Mouse (Mus musculus): ENCODE data around the gene Treml1.

GRCm38 (mm10) chr17:48392616-48393015, 32.9 kb downstream of the Treml1 start:
- no peak for TF ChIP-seq POLR2AphosphoS2 (IDR thresholded peaks at IDR 0.05; ENCODE audit: low read length)
- TF ChIP-seq MAFK (IDR thresholded peaks at IDR 0.05; ENCODE audit: borderline replicate concordance, low read depth, low read length): no peak
- no peak for TF ChIP-seq POLR2A (IDR thresholded peaks at IDR 0.05; ENCODE audit: control insufficient read depth in 1 of 2, insufficient read depth in 1 of 2, low read depth in 1 of 2, low read length in 2 of 2, poor library complexity in 1 of 2)
- TF ChIP-seq EP300 (IDR thresholded peaks at IDR 0.05; ENCODE audit: low read depth in 1 of 2, low read length in 2 of 2): no peak
- TF ChIP-seq CTCF (IDR thresholded peaks at IDR 0.05 in 2 of 3, conservative IDR thresholded peaks at IDR 0.05 in 1 of 3; ENCODE audit: control insufficient read depth in 1 of 3, insufficient read depth in 1 of 3, low read depth in 2 of 3, low read length in 3 of 3, poor library complexity in 1 of 3, severe bottlenecking in 1 of 3): no peak
- no peak for TF ChIP-seq ZMIZ1 (IDR thresholded peaks at IDR 0.05; ENCODE audit: low read depth, low read length)
- TF ChIP-seq TBP (IDR thresholded peaks at IDR 0.05; ENCODE audit: low read depth, low read length): no peak
- TF ChIP-seq ZKSCAN1 (IDR thresholded peaks at IDR 0.05; ENCODE audit: low read depth, low read length): no peak
- TF ChIP-seq ETS1 (IDR thresholded peaks at IDR 0.05; ENCODE audit: low read depth, low read length): no peak
- no peak for TF ChIP-seq MYC (IDR thresholded peaks at IDR 0.05; ENCODE audit: low read depth, low read length)
- no peak for TF ChIP-seq TCF12 (IDR thresholded peaks at IDR 0.05; ENCODE audit: low read depth, low read length)
- no peak for TF ChIP-seq KAT2A (conservative IDR thresholded peaks at IDR 0.05; ENCODE audit: low read depth, low read length)
- no peak for TF ChIP-seq MAX (IDR thresholded peaks at IDR 0.05; ENCODE audit: low read length)
- TF ChIP-seq MAZ (IDR thresholded peaks at IDR 0.05; ENCODE audit: low read depth, low read length): no peak

Measured in MEL (cell line).